Mouse (Mus musculus) midbrain, embryonic 14.5 days (tissue): Measurements from ENCODE around the gene Cbx4. TPM values are rescaled to one million over a fixed set of nuclear protein-coding genes. Genes with fewer than 3 reads are reported as not detected.

Experiments
- ATAC-seq: fragments of 200-750 bp; cut with Nextera tagmentation; 2 replicates; pipeline ENCODE4 v1.8.0; 2017; ENCODE audit warnings: moderate number of reproducible peaks, moderate library complexity; ENCODE audit not compliant: low FRiP score, low TSS enrichment
- DNase-seq: peaks from one replicate; pipeline ENCODE4 v3.0.0-alpha.2; 2015
- H3K27ac ChIP-seq: fragments of 300-500 bp; sonication (generic); replicated peaks from 2 replicates; pipeline ENCODE4 v1.5.1; 2014; ENCODE audit warnings: mild to moderate bottlenecking, low read depth, low read length, moderate library complexity
- H3K27me3 ChIP-seq: fragments of 300-500 bp; sonication (generic); 2 replicates; pipeline ENCODE4 v1.6.1; 2014; ENCODE audit warnings: low read length, control low read depth, mixed read lengths; ENCODE audit not compliant: control insufficient read depth, insufficient read depth
- H3K36me3 ChIP-seq: fragments of 300-500 bp; sonication (generic); 2 replicates; pipeline ENCODE4 v1.6.1; 2014; ENCODE audit warnings: low read length, control low read depth; ENCODE audit not compliant: control insufficient read depth, insufficient read depth
- H3K4me1 ChIP-seq: fragments of 300-500 bp; sonication (generic); 2 replicates; pipeline ENCODE4 v1.6.1; 2014; ENCODE audit warnings: mild to moderate bottlenecking, antibody characterized with exemption, low read length, control low read depth; ENCODE audit not compliant: control insufficient read depth, insufficient read depth
- H3K4me2 ChIP-seq: fragments of 300-500 bp; sonication (generic); 2 replicates; pipeline ENCODE4 v1.6.1; 2014; ENCODE audit warnings: mild to moderate bottlenecking, low read length, moderate library complexity
- H3K4me3 ChIP-seq: fragments of 300-500 bp; sonication (generic); replicated peaks from 2 replicates; pipeline ENCODE4 v1.5.1; 2014; ENCODE audit warnings: low read depth, low read length
- H3K9ac ChIP-seq: fragments of 300-500 bp; sonication (generic); replicated peaks from 2 replicates; pipeline ENCODE4 v1.6.1; 2014; ENCODE audit warnings: mild to moderate bottlenecking, low read length, moderate library complexity
- H3K9me3 ChIP-seq: fragments of 300-500 bp; sonication (generic); 2 replicates; pipeline ENCODE4 v1.6.1; 2016; ENCODE audit warnings: low read length, control low read depth, mixed read lengths; ENCODE audit not compliant: control insufficient read depth
- WGBS: fragments of 180-500 bp; shearing (Covaris S2); extraction: QIAGEN DNeasy Blood & Tissue Kit; methylation state at CpG from one replicate; pipeline ENCODE4 v1.1.7; 2014; 5-methylcytosine and 5-hydroxymethylcytosine counted together
- polyA plus RNA-seq: library from polyadenylated mRNA; unstranded; fragments of >200 nt; fragmentation: Nextera tagmentation; extraction: Ambion mirVana; gene quantifications from 2 replicates; pipeline ENCODE4 v1.2.1, GENCODE M21; 2014

The Cbx4 gene
- polyA plus RNA-seq, 1 experiment from 2014 or later = 19.3 TPM

GRCm38 (mm10) chr11:119090076-119090960 is 4.3 kb upstream of the Cbx4 start:
- Histone ChIP-seq H3K4me1 (peaks cover 22% of the 10 kb centered on the region), H3K4me2 (peak overlapping the region; percentile 99), H3K36me3 (no peaks in the 10 kb centered on the region), H3K27me3 (peaks cover 35% of the 10 kb centered on the region), H3K9ac (peak overlapping the region; percentile 69), H3K9me3 (no peaks in the 10 kb centered on the region), H3K4me3 (peak overlapping the region; percentile 51), H3K27ac (peak overlapping the region; percentile 45; the same call in 1 of the 2 replicates)
- ATAC-seq = no peak
- WGBS = under 1% methylated on average over 75 of the region's 75 CpGs
- peak; percentile 66 for DNase-seq

- Histone ChIP-seq H3K36me3 (no peaks in the 10 kb centered on the region), H3K27me3 (peaks cover 35% of the 10 kb centered on the region)
- DNase-seq = peak; percentile 44
Observed at GRCm38 (mm10) chr11:119089235-119090075, 3.4 kb upstream of the Cbx4 start.

GRCm38 (mm10) chr11:119088391-119089234 is 2.6 kb upstream of the Cbx4 start:
- Histone ChIP-seq H3K9me3 (no peaks in the 10 kb centered on the region), H3K4me2 (no peak overlapping the region; the same call in 1 of the 2 replicates), H3K27ac (no peak overlapping the region), H3K27me3 (peaks cover 35% of the 10 kb centered on the region), H3K36me3 (no peaks in the 10 kb centered on the region), H3K4me1 (peaks cover 34% of the 10 kb centered on the region), H3K9ac (no peak overlapping the region), H3K4me3 (no peak overlapping the region)
- under 1% methylated on average over 28 of the region's 28 CpGs for WGBS
- peak; percentile 68 for DNase-seq
- no peak for ATAC-seq

More at GRCm38 (mm10) chr11:119089235-119090075, 3.4 kb upstream of the Cbx4 start:
- Histone ChIP-seq H3K27ac (no peak overlapping the region), H3K9ac (peak overlapping the region; percentile 69), H3K4me3 (peak overlapping the region; percentile 51), H3K9me3 (no peaks in the 10 kb centered on the region), H3K4me1 (peaks cover 26% of the 10 kb centered on the region), H3K4me2 (peak overlapping the region; percentile 99)
- ATAC-seq = no peak
- WGBS = under 1% methylated on average over 41 of the region's 41 CpGs

- Histone ChIP-seq H3K4me2 (no peak overlapping the region), H3K9me3 (no peaks in the 10 kb centered on the region), H3K4me3 (no peak overlapping the region), H3K4me1 (peaks cover 46% of the 10 kb centered on the region), H3K9ac (no peak overlapping the region), H3K27me3 (peaks cover 38% of the 10 kb centered on the region), H3K27ac (no peak overlapping the region), H3K36me3 (peaks cover under 1% of the 10 kb centered on the region; the same call in 1 of the 2 replicates)
- ATAC-seq = no peak
- DNase-seq = peak; percentile 56
- WGBS = 4% methylated on average over 35 of the region's 35 CpGs
Observed at GRCm38 (mm10) chr11:119087301-119088082, 1.5 kb upstream of the Cbx4 start.

GRCm38 (mm10) chr11:119085279-119086062 is 550 bp downstream of the Cbx4 start:
- peaks cover 20% of the 10 kb centered on the region for H3K36me3 ChIP-seq
- H3K27me3 ChIP-seq = peaks cover 57% of the 10 kb centered on the region

GRCm38 (mm10) chr11:119084446-119085278 is 1.4 kb downstream of the Cbx4 start:
- peaks cover 53% of the 10 kb centered on the region for H3K27me3 ChIP-seq
- peaks cover 60% of the 10 kb centered on the region for H3K4me1 ChIP-seq
- ATAC-seq = no peak
- peak overlapping the region; percentile 95 for H3K9ac ChIP-seq
- H3K27ac ChIP-seq = peak overlapping the region; percentile 99
- 1% methylated on average over 18 of the region's 18 CpGs for WGBS
- peaks cover 26% of the 10 kb centered on the region for H3K36me3 ChIP-seq
- H3K9me3 ChIP-seq = no peaks in the 10 kb centered on the region
- DNase-seq = peak; percentile 65
- H3K4me2 ChIP-seq = peak overlapping the region; percentile 99
- H3K4me3 ChIP-seq = peak overlapping the region; percentile 87

More at GRCm38 (mm10) chr11:119085279-119086062, 550 bp downstream of the Cbx4 start:
- no peaks in the 10 kb centered on the region for H3K9me3 ChIP-seq
- peak overlapping the region; percentile 99 for H3K4me2 ChIP-seq
- under 1% methylated on average over 64 of the region's 66 CpGs for WGBS
- DNase-seq (peak; percentile 88), ATAC-seq (peak; percentile 64)
- peak overlapping the region; percentile 99 for H3K27ac ChIP-seq
- H3K9ac ChIP-seq = peak overlapping the region; percentile 95
- H3K4me1 ChIP-seq = peaks cover 61% of the 10 kb centered on the region
- peak overlapping the region; percentile 87 for H3K4me3 ChIP-seq
